Mouse (Mus musculus) c-Kit-positive CD71-negative TER-119-negative erythroid progenitor cells, embryonic 14.5 days (primary cell): ENCODE results near the gene Olfr812.
"Not testable (repeated sequence)": the region's sequence is repeated elsewhere in the genome, so short reads cannot be mapped to it uniquely, and the experiment has no call there.

Experiments used
- DNase-seq: peaks from one replicate; pipeline ENCODE4 v3.0.0-alpha.2; 2013; ENCODE audit warnings: low read depth

Olfr812 gene

GRCm38 (mm10) chr10:129845994-129846393 is at the start of gene Olfr812:
Olfr812 (minus strand) TSS chr10:129846094.
- no peak for DNase-seq

GRCm38 (mm10) chr10:129885934-129886333 is 40.0 kb upstream of the Olfr812 start:
- no peak for DNase-seq

- not testable (repeated sequence) for DNase-seq
Observed at GRCm38 (mm10) chr10:129885496-129885895, 39.6 kb upstream of the Olfr812 start.

GRCm38 (mm10) chr10:129879751-129880150 is 33.9 kb upstream of the Olfr812 start, which contains the start of gene Olfr814:
Olfr814 (minus strand) TSS chr10:129879851.
- DNase-seq = not testable (repeated sequence)

GRCm38 (mm10) chr10:129855067-129855466 is 9.2 kb upstream of the Olfr812 start, which contains the start of gene Olfr813:
Olfr813 (plus strand) TSS chr10:129855367.
- no peak for DNase-seq

GRCm38 (mm10) chr10:129847343-129847742 is 1.4 kb upstream of the Olfr812 start:
- DNase-seq = no peak

GRCm38 (mm10) chr10:129804296-129804695 is 41.6 kb downstream of the Olfr812 start, which contains the start of gene Olfr811:
Olfr811 (minus strand) TSS chr10:129804396.
- DNase-seq = no peak

GRCm38 (mm10) chr10:129794817-129795216 is 51.1 kb downstream of the Olfr812 start, which contains the start of gene Olfr810:
Olfr810 (minus strand) TSS chr10:129794917.
- DNase-seq = no peak
